Mouse (Mus musculus) layer of hippocampus, postnatal 25 days (tissue): ENCODE measurements around the gene Akt1s1. TPM values are rescaled to one million over a fixed set of nuclear protein-coding genes. Genes with fewer than 3 reads are reported as not detected.

Experiments used
- DNase-seq, 2 experiments: peaks; one replicate each; pipeline ENCODE4 v3.0.0; 2022; ENCODE audit warnings: mixed read lengths in 2 of 2, low spot score in 1 of 2; ENCODE audit errors: extremely low spot score in 1 of 2
- total RNA-seq, 2 experiments: library from RNA; stranded (reverse); gene quantifications; 2 replicates each; pipeline ENCODE4 v1.2.3; 2021

The Akt1s1 gene
- total RNA-seq, 2 experiments from 2014 or later = 76.1 to 79.5 TPM

DNA sequence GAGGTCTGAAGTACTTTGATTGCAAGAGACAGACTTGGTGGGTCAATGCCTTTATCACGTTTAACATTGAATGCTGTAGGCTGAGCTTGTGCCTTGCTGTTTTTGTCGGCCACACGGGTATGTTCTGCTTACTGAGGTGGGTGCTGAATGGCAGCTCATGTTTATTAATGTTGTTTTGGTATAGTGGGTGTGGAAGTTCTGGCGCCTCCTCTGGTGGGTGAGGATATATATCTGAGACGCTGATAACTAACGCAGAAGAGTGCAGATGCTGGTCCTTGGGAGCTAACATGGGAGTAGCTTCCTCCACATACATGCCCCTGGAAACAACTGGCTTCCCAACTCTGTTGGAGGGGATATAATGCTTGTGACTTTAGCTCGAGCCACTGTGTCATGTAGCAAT lies 25.4 kb upstream of the Akt1s1 start:
- DNase-seq = no peak

DNA sequence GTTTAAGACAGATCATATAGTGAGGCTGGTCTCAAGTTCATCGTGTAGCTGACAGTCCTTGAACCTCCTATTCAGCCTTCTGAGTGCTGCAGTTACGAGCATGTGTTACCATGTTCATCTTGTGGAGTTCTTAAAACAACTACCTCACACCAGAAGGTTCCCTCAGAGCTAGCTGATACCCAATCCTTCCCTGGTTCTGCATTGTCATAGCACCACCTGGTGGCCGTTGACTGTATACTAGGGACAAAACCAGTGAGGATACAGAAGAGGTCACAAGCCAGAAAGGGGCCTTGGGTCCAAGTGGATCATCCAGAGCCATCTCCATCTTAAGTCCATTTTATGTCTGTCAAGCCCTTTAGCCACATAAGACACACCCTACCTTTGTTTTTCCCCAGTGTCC lies 23.9 kb upstream of the Akt1s1 start:
- peak; percentile 66 to 89 for DNase-seq

- DNase-seq = no peak
Measured at GRCm38 (mm10) chr7:44826771-44827170, 22.0 kb upstream of the Akt1s1 start.

- no peak for DNase-seq
Measured at GRCm38 (mm10) chr7:44828706-44829105, 20.1 kb upstream of the Akt1s1 start.

DNA sequence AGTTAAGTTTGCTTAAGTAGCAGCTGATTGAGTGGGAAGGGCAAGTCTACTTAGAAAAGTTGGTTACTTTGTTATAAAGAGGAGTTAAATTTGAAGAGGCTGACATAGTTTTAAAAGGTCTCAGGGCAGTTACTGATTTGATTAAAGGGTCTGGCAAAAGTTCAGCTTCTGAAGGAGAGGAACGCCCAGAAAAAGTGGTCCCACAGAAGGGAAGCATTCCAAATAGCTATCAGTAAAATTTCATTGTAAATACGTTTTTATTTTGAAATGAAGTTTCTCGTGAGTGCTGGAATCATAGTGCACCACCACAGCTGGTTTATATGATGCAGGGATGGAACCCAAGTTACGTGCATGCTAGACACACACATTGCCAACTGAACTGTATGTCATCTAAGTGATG lies 16.0 kb upstream of the Akt1s1 start:
- DNase-seq = no peak

DNA sequence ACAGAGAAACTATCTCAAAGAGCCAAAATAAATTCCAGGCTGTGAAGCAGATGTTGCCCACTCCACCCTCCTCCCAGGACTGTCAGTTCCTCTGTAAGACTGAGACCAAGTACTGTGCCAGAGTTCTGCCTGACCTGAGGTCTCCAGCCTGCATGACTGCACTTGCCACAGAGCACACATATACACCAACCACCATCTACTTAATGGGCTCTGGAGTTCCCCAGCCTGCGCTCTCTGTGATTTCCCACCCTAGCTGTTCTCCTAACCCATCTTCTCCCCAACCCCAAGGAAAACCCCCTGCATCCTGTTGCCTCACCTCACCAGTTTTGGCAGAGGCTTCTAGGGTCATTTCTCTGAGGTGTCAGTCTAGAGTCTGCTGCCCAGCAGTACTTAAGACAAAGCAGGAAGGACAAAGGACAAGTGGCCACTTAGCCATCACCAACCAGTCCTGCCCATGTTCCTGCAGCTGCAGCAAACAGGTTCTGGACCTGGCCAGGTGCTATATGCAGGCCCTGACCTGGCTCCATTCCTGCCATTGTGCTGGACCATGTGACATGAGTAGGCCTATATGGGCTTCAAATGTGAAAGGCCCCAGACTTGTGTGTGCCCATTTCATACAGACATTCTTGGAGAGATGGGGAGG lies 13.3 kb upstream of the Akt1s1 start:
- no peak for DNase-seq

DNA sequence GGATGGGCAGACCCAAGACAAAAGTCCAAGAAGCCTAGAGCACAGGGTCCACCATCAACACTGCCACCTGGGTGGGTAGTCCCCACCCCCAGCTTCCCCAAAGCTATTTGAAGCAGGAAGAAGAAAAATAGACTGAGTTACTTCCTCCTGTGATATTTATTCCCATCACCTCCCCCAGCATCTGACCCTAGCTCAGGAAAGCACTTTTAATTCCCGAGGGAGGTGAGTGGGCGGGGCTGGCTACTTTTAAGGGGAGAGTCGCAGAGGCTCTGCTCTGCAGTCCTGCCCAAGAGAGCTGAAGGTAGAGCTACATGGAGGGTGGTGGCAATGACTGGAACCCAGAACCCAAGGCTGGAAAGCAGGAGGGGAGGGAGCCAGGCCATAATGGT lies 12.8 kb upstream of the Akt1s1 start:
- DNase-seq = no peak

DNA sequence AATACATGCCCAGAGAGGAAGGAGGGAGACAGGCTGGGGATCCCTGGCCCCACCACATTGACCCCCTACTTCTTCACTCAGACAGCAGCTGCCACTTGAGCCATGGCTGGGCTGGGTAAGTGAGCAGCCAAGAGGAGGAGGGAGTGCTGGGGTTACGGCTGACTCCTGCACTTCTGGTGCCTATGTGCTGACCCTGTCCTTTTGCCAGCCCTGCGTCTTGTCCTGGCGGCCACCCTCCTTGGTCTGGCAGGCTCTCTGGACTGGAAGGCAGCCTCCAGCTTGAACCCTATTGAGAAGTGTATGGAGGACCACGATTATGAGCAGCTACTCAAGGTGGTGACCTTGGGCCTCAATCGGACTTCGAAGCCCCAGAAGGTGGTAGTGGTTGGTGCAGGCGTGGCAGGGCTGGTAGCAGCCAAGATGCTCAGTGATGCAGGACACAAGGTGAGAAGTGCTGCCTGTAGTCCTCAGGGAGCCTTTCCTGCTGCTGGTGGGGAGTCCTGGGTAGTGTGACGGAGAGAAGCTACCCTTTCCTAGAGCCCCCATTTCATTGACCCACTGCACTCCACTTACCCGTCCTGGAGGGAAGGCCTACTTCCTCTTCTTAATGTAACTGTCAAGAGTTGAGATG lies 12.3 kb upstream of the Akt1s1 start:
- DNase-seq = no peak

- no peak for DNase-seq
Measured at GRCm38 (mm10) chr7:44838073-44838472, 10.7 kb upstream of the Akt1s1 start.

GRCm38 (mm10) chr7:44839171-44839490 lies 9.7 kb upstream of the Akt1s1 start:
- no peak for DNase-seq

DNA sequence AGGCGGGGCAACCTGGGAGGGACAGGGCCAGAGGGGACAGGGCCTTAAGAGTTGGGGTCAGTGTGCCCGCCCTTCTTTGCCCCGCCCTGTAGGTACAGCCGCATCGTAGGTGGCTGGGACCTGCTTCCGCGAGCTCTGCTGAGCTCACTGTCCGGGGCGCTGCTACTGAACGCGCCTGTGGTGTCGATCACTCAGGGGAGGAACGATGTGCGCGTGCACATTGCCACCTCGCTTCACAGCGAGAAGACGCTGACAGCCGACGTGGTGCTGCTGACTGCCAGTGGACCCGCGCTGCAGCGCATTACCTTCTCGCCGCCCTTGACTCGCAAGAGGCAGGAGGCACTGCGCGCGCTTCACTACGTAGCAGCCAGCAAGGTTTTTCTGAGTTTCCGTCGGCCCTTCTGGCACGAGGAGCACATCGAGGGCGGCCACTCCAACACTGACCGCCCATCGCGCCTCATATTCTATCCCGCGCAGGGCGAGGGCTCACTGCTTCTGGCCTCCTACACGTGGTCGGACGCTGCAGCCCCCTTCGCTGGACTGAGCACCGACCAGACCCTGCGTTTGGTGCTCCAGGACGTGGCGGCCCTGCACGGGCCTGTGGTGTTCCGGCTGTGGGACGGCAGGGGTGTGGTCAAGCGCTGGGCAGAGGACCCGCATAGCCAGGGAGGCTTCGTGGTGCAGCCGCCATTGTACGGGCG lies 9.2 kb upstream of the Akt1s1 start:
- DNase-seq = no peak

- no peak for DNase-seq
Measured at GRCm38 (mm10) chr7:44840426-44840825, 8.4 kb upstream of the Akt1s1 start.

- no peak for DNase-seq
Measured at GRCm38 (mm10) chr7:44841825-44842463, 6.8 kb upstream of the Akt1s1 start.

DNA sequence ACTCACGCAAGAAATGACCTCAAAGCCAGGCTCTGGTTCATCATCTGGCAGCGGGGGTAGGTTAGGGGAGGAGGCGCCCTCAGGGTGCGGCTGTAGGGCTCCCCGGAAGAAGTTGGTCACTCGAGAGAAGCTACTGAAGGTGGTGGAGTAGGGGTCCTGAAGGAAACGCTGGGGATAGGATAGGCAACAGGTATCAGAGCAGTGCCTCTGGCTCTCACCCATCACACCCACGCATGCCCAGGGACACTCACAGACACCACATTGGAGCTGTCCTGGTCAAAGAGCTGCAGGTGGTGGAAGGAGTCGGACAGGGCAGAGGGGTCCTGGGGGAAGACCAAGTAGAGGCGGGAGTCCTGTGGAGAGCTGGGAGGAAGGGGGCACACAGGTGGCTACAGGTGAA lies 3.8 kb upstream of the Akt1s1 start:
- DNase-seq = no peak

DNA sequence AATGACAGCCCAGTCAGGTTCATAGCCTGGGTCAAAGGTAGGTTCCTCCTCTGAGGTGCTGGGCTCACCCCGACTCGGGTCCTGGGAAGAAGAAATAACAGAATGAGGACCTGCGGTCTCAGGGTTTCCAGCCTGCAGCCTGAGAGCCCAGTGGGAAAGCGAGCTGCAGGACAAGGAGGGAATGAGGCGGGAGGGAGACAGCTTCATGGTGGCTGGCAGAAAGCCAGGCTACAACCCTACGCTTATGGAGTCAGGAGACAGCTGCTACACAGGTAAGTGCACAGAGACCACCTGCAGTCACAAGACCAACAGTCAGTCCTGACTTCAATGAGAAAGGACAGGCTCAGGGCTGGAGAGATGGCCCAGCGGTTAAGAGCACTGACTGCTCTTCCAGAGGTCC lies 2.0 kb upstream of the Akt1s1 start:
- DNase-seq = no peak

GRCm38 (mm10) chr7:44847772-44848171 lies 1.0 kb upstream of the Akt1s1 start:
- DNase-seq = no peak

DNA sequence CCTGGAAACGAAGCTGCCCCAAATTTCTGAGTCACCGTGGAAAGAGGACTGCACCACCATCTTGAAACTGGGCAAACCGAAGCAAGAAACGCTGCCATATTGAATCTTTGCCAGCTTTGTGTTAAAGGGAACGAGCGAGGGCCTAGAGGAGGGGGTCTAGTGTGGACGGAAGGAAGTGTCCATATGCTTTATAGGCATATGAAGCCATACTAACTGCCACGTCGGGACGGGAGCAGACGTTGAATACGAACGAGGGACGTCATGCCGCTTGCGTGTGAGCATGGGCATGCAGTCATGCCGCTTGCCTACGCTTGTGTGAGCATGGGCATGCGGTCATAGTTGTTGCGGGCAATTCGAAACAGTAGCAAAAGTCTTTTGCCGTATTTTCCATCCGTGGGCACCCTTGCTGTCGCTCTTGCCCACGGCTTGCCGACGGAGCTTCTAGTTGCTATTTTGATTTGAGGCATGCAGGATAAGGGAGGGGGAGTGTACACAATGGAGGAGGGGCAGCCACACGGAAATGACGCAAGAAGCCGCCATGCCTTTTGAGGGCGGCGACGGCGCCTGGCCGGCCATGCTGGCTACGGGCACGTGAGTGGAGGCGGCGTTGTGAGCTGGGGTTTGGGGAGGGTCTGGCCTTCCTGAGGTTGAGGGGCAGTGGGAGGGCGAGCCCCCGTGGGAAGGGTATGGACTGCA lies 773 bp downstream of the Akt1s1 start:
- DNase-seq = peak; percentile 77 to 91

- peak in 1 of 2 experiments; percentile 68 for DNase-seq
Measured at GRCm38 (mm10) chr7:44850146-44850545, 1.4 kb downstream of the Akt1s1 start.

- no peak for DNase-seq
Measured at GRCm38 (mm10) chr7:44850789-44851624, 2.2 kb downstream of the Akt1s1 start.

GRCm38 (mm10) chr7:44851625-44852234 lies 2.9 kb downstream of the Akt1s1 start:
- DNase-seq = no peak
